8 mouse cellular contexts compared by ENCODE assay signal in the genomic region with DNA sequence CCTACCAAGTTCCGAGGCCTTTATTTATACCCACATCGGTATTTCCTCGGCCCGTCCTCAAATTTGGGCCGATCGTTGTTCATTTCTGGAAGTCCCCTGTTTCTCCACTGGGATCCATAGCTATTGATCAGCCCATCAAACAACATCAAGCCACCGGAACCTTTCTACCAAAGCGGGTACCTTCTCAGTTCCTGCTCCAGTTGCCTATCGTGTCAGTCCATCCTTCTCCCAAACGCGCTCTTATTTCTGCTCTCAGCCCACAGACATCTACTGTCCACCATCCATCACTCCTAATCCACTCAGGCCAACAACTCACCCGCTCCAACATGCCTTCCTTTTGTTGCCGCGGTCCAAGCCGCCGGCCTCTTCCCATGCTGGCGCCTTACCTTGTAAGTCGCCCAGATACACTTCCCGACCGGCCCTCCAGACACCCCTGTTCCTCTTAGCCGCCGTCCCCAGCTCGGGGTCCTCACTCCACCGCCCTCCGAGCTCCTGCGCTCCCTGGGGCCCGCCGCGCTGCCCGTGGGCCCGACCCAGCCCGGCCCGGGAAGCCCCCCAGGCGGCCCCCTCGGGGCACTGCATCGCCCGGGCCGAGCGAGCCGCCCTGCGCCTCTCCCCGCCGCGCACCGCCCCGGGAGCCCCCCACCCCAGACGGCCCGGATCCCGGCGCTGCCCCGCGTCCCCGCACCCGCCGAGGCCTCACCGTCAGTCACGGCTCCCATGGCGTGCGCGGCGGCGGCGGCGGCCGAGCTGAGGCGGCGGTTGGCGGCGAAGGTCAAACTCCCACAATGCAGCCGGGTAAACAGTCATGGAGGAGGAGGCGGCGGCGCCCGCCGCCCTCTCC. TPM values are rescaled to one million over a fixed set of nuclear protein-coding genes. Genes with fewer than 3 reads are reported as not detected.
DNase-seq lines count a peak whose midpoint lies in the region; ATAC-seq lines count a peak whose summit lies in the region.

No protein-coding gene starts in this region.

- peak; percentile 59 for DNase-seq in layer of hippocampus, adult 11-12 months (ENCODE audit: low spot score)
- no peak for DNase-seq in layer of hippocampus, adult 9-10 months (ENCODE audit: low spot score)
- DNase-seq in embryo, embryonic 11 days = peak; percentile 81
- peak; percentile 54 to 60 for DNase-seq in gastrocnemius, postnatal 36 days
- DNase-seq in limb, embryonic 11.5 days (ENCODE audit: low spot score) = peak; percentile 78
- peak; percentile 27 for DNase-seq in spleen, adult 12 weeks (ENCODE audit: low spot score)

- no peaks in the 10 kb centered on the region for H3K27me3 ChIP-seq in intestine, embryonic 15.5 days (replicated peaks)
- H3K27me3 ChIP-seq in limb, embryonic 11.5 days (ENCODE audit: control insufficient read depth, insufficient read depth, low read length) = no peaks in the 10 kb centered on the region
- no peaks in the 10 kb centered on the region for H3K27me3 ChIP-seq in midbrain, embryonic 12.5 days

- intact Hi-C loops in gastrocnemius, postnatal 36 days (cut with DNase I) = loop anchor here (5.0 kb wide), 2 partner anchors 52 to 137 kb away; no protein-coding TSS in a partner anchor

- peak overlapping the region; percentile 96 for H3K9ac ChIP-seq in intestine, embryonic 15.5 days
- H3K9ac ChIP-seq in limb, embryonic 11.5 days (ENCODE audit: low read length) = peak overlapping the region; percentile 99
- H3K9ac ChIP-seq in midbrain, embryonic 12.5 days (replicated peaks) = peak overlapping the region; percentile 98

- peak overlapping the region; percentile 93 for H3K27ac ChIP-seq in intestine, embryonic 15.5 days
- peak overlapping the region; percentile 81 for H3K27ac ChIP-seq in limb, embryonic 11.5 days (replicated peaks; ENCODE audit: low read depth, low read length)
- H3K27ac ChIP-seq in midbrain, embryonic 12.5 days (replicated peaks) = peak overlapping the region; percentile 90

- H3K4me1 ChIP-seq in intestine, embryonic 15.5 days (replicated peaks) = 0 out of 2 replicates have a peak, but pooled peaks cover 6% of the 10 kb centered on the region
- H3K4me1 ChIP-seq in limb, embryonic 11.5 days (ENCODE audit: control insufficient read depth, insufficient read depth, low read length) = no peaks in the 10 kb centered on the region
- peaks cover 17% of the 10 kb centered on the region for H3K4me1 ChIP-seq in midbrain, embryonic 12.5 days

- ATAC-seq in intestine, embryonic 15.5 days = peak; percentile 89
- peak; percentile 84 for ATAC-seq in limb, embryonic 11.5 days (ENCODE audit: insufficient number of reproducible peaks, low FRiP score, low TSS enrichment, low read depth)
- peak; percentile 91 for ATAC-seq in midbrain, embryonic 12.5 days (ENCODE audit: low FRiP score, low read depth)

- peak overlapping the region; percentile 92 for H3K4me3 ChIP-seq in intestine, embryonic 15.5 days (replicated peaks)
- H3K4me3 ChIP-seq in limb, embryonic 11.5 days (ENCODE audit: low read depth, low read length) = peak overlapping the region; percentile 77
- H3K4me3 ChIP-seq in midbrain, embryonic 12.5 days = peak overlapping the region; percentile 93

- H3K9me3 ChIP-seq in intestine, embryonic 15.5 days = no peaks in the 10 kb centered on the region
- H3K9me3 ChIP-seq in limb, embryonic 11.5 days (ENCODE audit: control insufficient read depth, low read length) = no peaks in the 10 kb centered on the region
- no peaks in the 10 kb centered on the region for H3K9me3 ChIP-seq in midbrain, embryonic 12.5 days

- WGBS in intestine, embryonic 15.5 days = under 1% methylated on average over 55 of the region's 75 CpGs
- under 1% methylated on average over 55 of the region's 75 CpGs for WGBS in limb, embryonic 11.5 days
- WGBS in midbrain, embryonic 12.5 days = under 1% methylated on average over 38 of the region's 75 CpGs

- H3K4me2 ChIP-seq in intestine, embryonic 15.5 days (replicated peaks) = peak overlapping the region; percentile 69
- peak overlapping the region; percentile 40 for H3K4me2 ChIP-seq in limb, embryonic 11.5 days (ENCODE audit: low read depth, severe bottlenecking)
- peak overlapping the region; percentile 59 for H3K4me2 ChIP-seq in midbrain, embryonic 12.5 days (replicated peaks)

- no peaks in the 10 kb centered on the region for H3K36me3 ChIP-seq in intestine, embryonic 15.5 days
- H3K36me3 ChIP-seq in limb, embryonic 11.5 days (ENCODE audit: control insufficient read depth, insufficient read depth, low read length) = no peaks in the 10 kb centered on the region
- peaks cover 5% of the 10 kb centered on the region for H3K36me3 ChIP-seq in midbrain, embryonic 12.5 days

RNA-seq across cellular contexts. Expression of a gene that starts 0.5 kb away (rescaled TPM):
- 10 to 100 TPM; 13.3 to 16.0 TPM for total RNA-seq in gastrocnemius, postnatal 36 days (2021)
- 3.6 and 4.2 TPM in 2 replicates for polyA plus RNA-seq in intestine, embryonic 15.5 days (2015; fragmentation: Nextera tagmentation; extraction: Ambion mirVana)
- polyA plus RNA-seq in limb, embryonic 11.5 days (2014; fragmentation: Nextera tagmentation; extraction: Ambion mirVana) = 4.6 and 4.7 TPM in 2 replicates
- polyA plus RNA-seq in midbrain, embryonic 12.5 days (2016; fragmentation: Nextera tagmentation; extraction: Ambion mirVana) = 5.4 and 6.6 TPM in 2 replicates

RNA-seq across cellular contexts. Expression of a gene that starts 0.9 kb away (rescaled TPM):
- 100 to 1,000 TPM; 110 to 140 TPM for total RNA-seq in gastrocnemius, postnatal 36 days (2021)
- 184 and 196 TPM in 2 replicates for polyA plus RNA-seq in intestine, embryonic 15.5 days (2015; fragmentation: Nextera tagmentation; extraction: Ambion mirVana)
- polyA plus RNA-seq in limb, embryonic 11.5 days (2014; fragmentation: Nextera tagmentation; extraction: Ambion mirVana) = 260 and 265 TPM in 2 replicates
- polyA plus RNA-seq in midbrain, embryonic 12.5 days (2016; fragmentation: Nextera tagmentation; extraction: Ambion mirVana) = 201 and 207 TPM in 2 replicates

RNA-seq across cellular contexts. Expression of a gene that starts 46.4 kb away (rescaled TPM):
- total RNA-seq in gastrocnemius, postnatal 36 days (2021) = not detected
- not detected in 2 replicates for polyA plus RNA-seq in intestine, embryonic 15.5 days (2015; fragmentation: Nextera tagmentation; extraction: Ambion mirVana)
- polyA plus RNA-seq in limb, embryonic 11.5 days (2014; fragmentation: Nextera tagmentation; extraction: Ambion mirVana) = 0.06 TPM in 1 of 2 replicates, not detected in the other
- polyA plus RNA-seq in midbrain, embryonic 12.5 days (2016; fragmentation: Nextera tagmentation; extraction: Ambion mirVana) = not detected in 2 replicates
